Mouse (Mus musculus) stomach, adult 2 months (tissue): ENCODE results near the gene Olfr110. TPM values are rescaled to one million over a fixed set of nuclear protein-coding genes. Genes with fewer than 3 reads are reported as not detected.

Experiments used
- polyA plus RNA-seq: library from polyadenylated mRNA; depleted of rRNA; stranded (reverse); fragments of >200 nt; gene quantifications from 2 replicates; pipeline ENCODE4 v1.2.3, GENCODE M21; 2012; rRNA removed

Olfr110 gene
- not detected in 2 replicates for polyA plus RNA-seq

GRCm38 (mm10) chr17:37491930-37492518 is at the start of gene Olfr110:
Gene Olfr110 (plus strand): TSS chr17:37492468.

GRCm38 (mm10) chr17:37445180-37445579 is 47.1 kb upstream of the Olfr110 start, which contains the start of gene Olfr108:
Gene Olfr108 (plus strand): TSS chr17:37445480.

GRCm38 (mm10) chr17:37458616-37459015 is 33.7 kb upstream of the Olfr110 start, which contains the start of gene Olfr109:
Gene Olfr109 (plus strand): TSS chr17:37458916.

GRCm38 (mm10) chr17:37483452-37483851 is 8.8 kb upstream of the Olfr110 start, which contains the start of gene H2-M2:
Gene H2-M2 (minus strand): TSS chr17:37483552.

GRCm38 (mm10) chr17:37507730-37508129 is 15.5 kb downstream of the Olfr110 start, which contains the start of gene Olfr111:
Gene Olfr111 (plus strand): TSS chr17:37508030.

Other genes with a start within 250 kb of the Olfr110 start
- not detected in 2 replicates for gene Olfr98, start 228.7 kb upstream of the Olfr110 start, polyA plus RNA-seq
- 1.7 TPM in 2 replicates for gene H2-M3, start 222.2 kb upstream of the Olfr110 start, polyA plus RNA-seq
- not detected in 2 replicates for gene Olfr99, start 209.0 kb upstream of the Olfr110 start, polyA plus RNA-seq
- not detected in 2 replicates for gene Olfr101, start 188.2 kb upstream of the Olfr110 start, polyA plus RNA-seq
- gene Olfr102, start 175.4 kb upstream of the Olfr110 start, polyA plus RNA-seq: not detected in 2 replicates
- not detected in 2 replicates for gene Olfr103, start 152.8 kb upstream of the Olfr110 start, polyA plus RNA-seq
- not detected in 2 replicates for gene Olfr104-ps, start 132.9 kb upstream of the Olfr110 start, polyA plus RNA-seq
- not detected in 2 replicates for gene Olfr105-ps, start 113.4 kb upstream of the Olfr110 start, polyA plus RNA-seq
- gene Olfr106-ps, start 102.1 kb upstream of the Olfr110 start, polyA plus RNA-seq: not detected in 2 replicates
- not detected in 2 replicates for gene Olfr107, start 93.2 kb upstream of the Olfr110 start, polyA plus RNA-seq
- gene Olfr108, start 47.0 kb upstream of the Olfr110 start, polyA plus RNA-seq: not detected in 2 replicates
- gene Olfr109, start 33.6 kb upstream of the Olfr110 start, polyA plus RNA-seq: not detected in 2 replicates
- gene H2-M2, start 8.9 kb upstream of the Olfr110 start, polyA plus RNA-seq: 0.05 TPM in 1 of 2 replicates, not detected in the other
- gene Olfr111, start 15.6 kb downstream of the Olfr110 start, polyA plus RNA-seq: 0.03 TPM in 1 of 2 replicates, not detected in the other
- not detected in 2 replicates for gene Olfr112, start 77.0 kb downstream of the Olfr110 start, polyA plus RNA-seq
- gene Olfr113, start 85.2 kb downstream of the Olfr110 start, polyA plus RNA-seq: not detected in 2 replicates
- not detected in 2 replicates for gene Olfr114, start 100.3 kb downstream of the Olfr110 start, polyA plus RNA-seq
- not detected in 2 replicates for gene Olfr115, start 134.6 kb downstream of the Olfr110 start, polyA plus RNA-seq
- gene Olfr116, start 134.7 kb downstream of the Olfr110 start, polyA plus RNA-seq: not detected in 2 replicates
- not detected in 2 replicates for gene Olfr117, start 171.3 kb downstream of the Olfr110 start, polyA plus RNA-seq
- gene Olfr118, start 174.5 kb downstream of the Olfr110 start, polyA plus RNA-seq: not detected in 2 replicates
- not detected in 2 replicates for gene Olfr119, start 204.1 kb downstream of the Olfr110 start, polyA plus RNA-seq
- gene Olfr120, start 229.3 kb downstream of the Olfr110 start, polyA plus RNA-seq: not detected in 2 replicates